Mouse (Mus musculus) embryonic facial prominence, embryonic 15.5 days (tissue): ENCODE results near the gene Ano7. TPM values are rescaled to one million over a fixed set of nuclear protein-coding genes. Genes with fewer than 3 reads are reported as not detected.
A peak's percentile ranks its signal among the peaks of the same experiment; 100 is the strongest.

ENCODE experiments used
- ATAC-seq: fragments of 200-750 bp; cut with Nextera tagmentation; 2 replicates; pipeline ENCODE4 v1.8.0; 2017; ENCODE audit warnings: low read depth, moderate TSS enrichment; ENCODE audit not compliant: insufficient number of reproducible peaks, low FRiP score, low TSS enrichment
- H3K27ac ChIP-seq: fragments of 300-500 bp; sonication (generic); replicated peaks from 2 replicates; pipeline ENCODE4 v1.5.1; 2015; ENCODE audit warnings: mild to moderate bottlenecking, inconsistent platforms
- H3K27me3 ChIP-seq: fragments of 300-500 bp; sonication (generic); 2 replicates; pipeline ENCODE4 v1.6.1; 2015; ENCODE audit warnings: inconsistent platforms
- H3K36me3 ChIP-seq: fragments of 300-500 bp; sonication (generic); 2 replicates; pipeline ENCODE4 v1.6.1; 2015; ENCODE audit warnings: mild to moderate bottlenecking, inconsistent platforms
- H3K4me1 ChIP-seq: fragments of 300-500 bp; sonication (generic); 2 replicates; pipeline ENCODE4 v1.6.1; 2015; ENCODE audit warnings: inconsistent platforms
- H3K4me2 ChIP-seq: fragments of 300-500 bp; sonication (generic); replicated peaks from 2 replicates; pipeline ENCODE4 v1.6.1; 2015; ENCODE audit warnings: mild to moderate bottlenecking, inconsistent platforms
- H3K4me3 ChIP-seq: fragments of 300-500 bp; sonication (generic); replicated peaks from 2 replicates; pipeline ENCODE4 v1.5.1; 2015; ENCODE audit warnings: mild to moderate bottlenecking, inconsistent platforms
- H3K9ac ChIP-seq: fragments of 300-500 bp; sonication (generic); 2 replicates; pipeline ENCODE4 v1.6.1; 2015; ENCODE audit warnings: inconsistent platforms
- H3K9me3 ChIP-seq: fragments of 300-500 bp; sonication (generic); replicated peaks from 2 replicates; pipeline ENCODE4 v1.6.1; 2016; ENCODE audit warnings: inconsistent platforms
- WGBS: fragments of 180-500 bp; shearing (Covaris S2); methylation state at CpG from one replicate; pipeline ENCODE4 v1.1.7; 2015; 5-methylcytosine and 5-hydroxymethylcytosine counted together
- polyA plus RNA-seq: library from polyadenylated mRNA; unstranded; fragments of >200 nt; fragmentation: Nextera tagmentation; extraction: Ambion mirVana; gene quantifications from 2 replicates; pipeline ENCODE4 v1.2.1, GENCODE M21; 2015

The Ano7 gene
- 2.8 and 3.7 TPM in 2 replicates for polyA plus RNA-seq

GRCm38 (mm10) chr1:93373665-93374064, at the start of gene Ano7:
Gene Ano7 (plus strand): TSS chr1:93373930.
- 76% methylated on average over 4 of the region's 4 CpGs for WGBS
- ATAC-seq, result no peak
- H3K9me3 ChIP-seq, result no peaks in the 10 kb centered on the region

GRCm38 (mm10) chr1:93323973-93324372, 49.8 kb upstream of the Ano7 start:
- 87% methylated on average over 6 of the region's 6 CpGs for WGBS
- H3K4me3 ChIP-seq, result no peak overlapping the region
- H3K4me1 ChIP-seq, result no peaks in the 10 kb centered on the region
- no peak for ATAC-seq
- H3K4me2 ChIP-seq, result no peak overlapping the region
- H3K9ac ChIP-seq, result no peak overlapping the region
- H3K9me3 ChIP-seq, result no peaks in the 10 kb centered on the region
- peaks cover 82% of the 10 kb centered on the region for H3K36me3 ChIP-seq
- no peaks in the 10 kb centered on the region for H3K27me3 ChIP-seq
- H3K27ac ChIP-seq, result no peak overlapping the region

More at GRCm38 (mm10) chr1:93373665-93374064, at the start of gene Ano7:
- Histone ChIP-seq H3K4me1 (peaks cover 6% of the 10 kb centered on the region; the same call in 1 of the 2 replicates), H3K27me3 (no peaks in the 10 kb centered on the region), H3K4me2 (no peak within 1 kb of the TSS), H3K27ac (no peak within 1 kb of the TSS), H3K4me3 (no peak within 1 kb of the TSS), H3K9ac (no peak within 1 kb of the TSS), H3K36me3 (no peaks in the 10 kb centered on the region)

- Histone ChIP-seq H3K4me1 (no peaks in the 10 kb centered on the region), H3K27me3 (no peaks in the 10 kb centered on the region), H3K4me3 (no peak overlapping the region), H3K36me3 (peaks cover 69% of the 10 kb centered on the region), H3K9me3 (no peaks in the 10 kb centered on the region), H3K4me2 (no peak overlapping the region), H3K9ac (no peak overlapping the region), H3K27ac (no peak overlapping the region)
- ATAC-seq, result no peak
- 92% methylated on average over 3 of the region's 3 CpGs for WGBS
Observed at GRCm38 (mm10) chr1:93326446-93326845, 47.3 kb upstream of the Ano7 start.

- no peak overlapping the region for H3K4me2 ChIP-seq
- no peak for ATAC-seq
- no peaks in the 10 kb centered on the region for H3K27me3 ChIP-seq
- H3K27ac ChIP-seq, result no peak overlapping the region
- H3K4me3 ChIP-seq, result no peak overlapping the region
- 56% methylated on average over 2 of the region's 2 CpGs for whole genome bisulfite sequencing
- no peaks in the 10 kb centered on the region for H3K4me1 ChIP-seq
- no peaks in the 10 kb centered on the region for H3K9me3 ChIP-seq
- H3K9ac ChIP-seq, result no peak overlapping the region
- H3K36me3 ChIP-seq, result peaks cover 32% of the 10 kb centered on the region
Observed at GRCm38 (mm10) chr1:93334621-93335020, 39.1 kb upstream of the Ano7 start.

- ATAC-seq, result peak; percentile 94
- under 1% methylated on average over 63 of the region's 63 CpGs for WGBS
- Histone ChIP-seq H3K9me3 (no peaks in the 10 kb centered on the region), H3K4me1 (peaks cover 14% of the 10 kb centered on the region), H3K27me3 (no peaks in the 10 kb centered on the region), H3K9ac (peak within 1 kb of the TSS; percentile 85), H3K27ac (peak within 1 kb of the TSS; percentile 65), H3K4me3 (peak within 1 kb of the TSS; percentile 99), H3K4me2 (peak within 1 kb of the TSS; percentile 92), H3K36me3 (peaks cover 17% of the 10 kb centered on the region)
Observed at GRCm38 (mm10) chr1:93342648-93343503, 30.9 kb upstream of the Ano7 start, which contains the start of the genes Ppp1r7 and Pask. Gene Ppp1r7 (plus strand): TSS chr1:93342854. Gene Pask (minus strand): TSS chr1:93343482.

- peak; percentile 95 for ATAC-seq
- H3K9ac ChIP-seq, result peak overlapping the region; percentile 85
- peak overlapping the region; percentile 65; the same call in 1 of the 2 replicates for H3K27ac ChIP-seq
- WGBS, result under 1% methylated on average over 39 of the region's 39 CpGs
- H3K4me3 ChIP-seq, result peak overlapping the region; percentile 99
- peaks cover 22% of the 10 kb centered on the region for H3K36me3 ChIP-seq
- H3K9me3 ChIP-seq, result no peaks in the 10 kb centered on the region
- no peaks in the 10 kb centered on the region for H3K27me3 ChIP-seq
- H3K4me2 ChIP-seq, result peak overlapping the region; percentile 92
- H3K4me1 ChIP-seq, result peaks cover 14% of the 10 kb centered on the region
Observed at GRCm38 (mm10) chr1:93343504-93344047, 30.2 kb upstream of the Ano7 start.

- H3K9me3 ChIP-seq, result no peaks in the 10 kb centered on the region
- H3K4me2 ChIP-seq, result no peak overlapping the region
- H3K36me3 ChIP-seq, result peaks cover 49% of the 10 kb centered on the region
- no peak overlapping the region for H3K4me3 ChIP-seq
- 87% methylated on average over 5 of the region's 5 CpGs for WGBS
- H3K27ac ChIP-seq, result no peak overlapping the region
- H3K4me1 ChIP-seq, result peaks cover 6% of the 10 kb centered on the region
- H3K9ac ChIP-seq, result no peak overlapping the region
- no peak for ATAC-seq
- no peaks in the 10 kb centered on the region for H3K27me3 ChIP-seq
Observed at GRCm38 (mm10) chr1:93347176-93347575, 26.6 kb upstream of the Ano7 start.

GRCm38 (mm10) chr1:93349701-93350100, 24.0 kb upstream of the Ano7 start:
- Histone ChIP-seq H3K27ac (no peak overlapping the region), H3K36me3 (peaks cover 74% of the 10 kb centered on the region), H3K9me3 (no peaks in the 10 kb centered on the region), H3K4me2 (no peak overlapping the region), H3K4me1 (peaks cover under 1% of the 10 kb centered on the region; the same call in 1 of the 2 replicates), H3K27me3 (no peaks in the 10 kb centered on the region), H3K4me3 (no peak overlapping the region), H3K9ac (no peak overlapping the region)
- ATAC-seq, result no peak
- WGBS, result 77% methylated on average over 4 of the region's 4 CpGs

GRCm38 (mm10) chr1:93352724-93353123, 21.0 kb upstream of the Ano7 start:
- Histone ChIP-seq H3K27ac (no peak overlapping the region), H3K36me3 (peaks cover 86% of the 10 kb centered on the region), H3K4me3 (no peak overlapping the region), H3K27me3 (no peaks in the 10 kb centered on the region), H3K9ac (no peak overlapping the region), H3K4me2 (no peak overlapping the region), H3K4me1 (no peaks in the 10 kb centered on the region), H3K9me3 (no peaks in the 10 kb centered on the region)
- no peak for ATAC-seq
- WGBS, result 96% methylated on average over 2 of the region's 2 CpGs

- 87% methylated on average over 4 of the region's 4 CpGs for WGBS
Observed at GRCm38 (mm10) chr1:93362661-93363060, 11.1 kb upstream of the Ano7 start.

GRCm38 (mm10) chr1:93365641-93366040, 8.1 kb upstream of the Ano7 start:
- no peaks in the 10 kb centered on the region for H3K27me3 ChIP-seq
- H3K4me3 ChIP-seq, result no peak overlapping the region
- no peak overlapping the region for H3K27ac ChIP-seq
- no peak overlapping the region for H3K9ac ChIP-seq
- peaks cover 6% of the 10 kb centered on the region; the same call in 1 of the 2 replicates for H3K4me1 ChIP-seq
- no peak overlapping the region for H3K4me2 ChIP-seq
- no peak for ATAC-seq
- peaks cover 61% of the 10 kb centered on the region for H3K36me3 ChIP-seq
- WGBS, result 96% methylated on average over 6 of the region's 6 CpGs
- no peaks in the 10 kb centered on the region for H3K9me3 ChIP-seq

More at GRCm38 (mm10) chr1:93362661-93363060, 11.1 kb upstream of the Ano7 start:
- no peaks in the 10 kb centered on the region for H3K4me1 ChIP-seq
- H3K4me3 ChIP-seq, result no peak overlapping the region
- H3K27ac ChIP-seq, result no peak overlapping the region
- peaks cover 78% of the 10 kb centered on the region for H3K36me3 ChIP-seq
- no peaks in the 10 kb centered on the region for H3K27me3 ChIP-seq
- no peak overlapping the region for H3K9ac ChIP-seq
- H3K9me3 ChIP-seq, result no peaks in the 10 kb centered on the region
- no peak for ATAC-seq
- H3K4me2 ChIP-seq, result no peak overlapping the region
